Comparison of ENCODE assay signal across 8 mouse cellular contexts in genomic region chr5:74530785-74531184, GRCm38 (mm10). TPM values are rescaled to one million over a fixed set of nuclear protein-coding genes. Genes with fewer than 3 reads are reported as not detected.
A peak's percentile ranks its signal among the peaks of the same experiment; 100 is the strongest.
DNase-seq lines count a peak whose midpoint lies in the region; ATAC-seq and TF ChIP-seq lines count a peak whose summit lies in the region.

No protein-coding gene starts in this region.

- TF ChIP-seq POLR2A in bone marrow macrophage, adult 2 months (IDR thresholded peaks at IDR 0.05; ENCODE audit: borderline replicate concordance, low read depth, low read length), result no peak

- no peaks in the 10 kb centered on the region for H3K36me3 ChIP-seq in kidney, embryonic 15.5 days
- no peaks in the 10 kb centered on the region for H3K36me3 ChIP-seq in hindbrain, embryonic 14.5 days (replicated peaks; ENCODE audit: control insufficient read depth, insufficient read depth)
- no peaks in the 10 kb centered on the region for H3K36me3 ChIP-seq in midbrain, embryonic 15.5 days (replicated peaks)

- H3K4me3 ChIP-seq in kidney, embryonic 15.5 days (replicated peaks), result peak overlapping the region; percentile 74
- peak overlapping the region; percentile 95 for H3K4me3 ChIP-seq in bone marrow macrophage, adult 2 months (ENCODE audit: insufficient read depth, low read length)
- peak overlapping the region; percentile 95 for H3K4me3 ChIP-seq in hindbrain, embryonic 14.5 days (replicated peaks; ENCODE audit: low read length)
- peak overlapping the region; percentile 95 for H3K4me3 ChIP-seq in midbrain, embryonic 15.5 days

- peak overlapping the region; percentile 63 for H3K9ac ChIP-seq in kidney, embryonic 15.5 days
- peak overlapping the region; percentile 72 for H3K9ac ChIP-seq in hindbrain, embryonic 14.5 days
- peak overlapping the region; percentile 64 for H3K9ac ChIP-seq in midbrain, embryonic 15.5 days

- no peak for DNase-seq in kidney, adult 11 months
- no peak for DNase-seq in hindbrain, embryonic 14.5 days (ENCODE audit: low spot score)
- no peak for DNase-seq in ovary, postnatal 36 days (ENCODE audit: low spot score)
- no peak for DNase-seq in cerebellum, postnatal 4 days (ENCODE audit: low spot score in 2 of 2)
- no peak for DNase-seq in layer of hippocampus, postnatal 14 days (ENCODE audit: low spot score in 2 of 2)

- 21% methylated on average over 16 of the region's 16 CpGs for WGBS in kidney, embryonic 15.5 days
- 27% methylated on average over 16 of the region's 16 CpGs for WGBS in hindbrain, embryonic 14.5 days
- WGBS in midbrain, embryonic 15.5 days, result 22% methylated on average over 16 of the region's 16 CpGs

- TF ChIP-seq CTCF in bone marrow macrophage, adult 2 months (IDR thresholded peaks at IDR 0.05; ENCODE audit: low read depth, low read length), result no peak

- H3K27me3 ChIP-seq in kidney, embryonic 15.5 days, result no peaks in the 10 kb centered on the region
- H3K27me3 ChIP-seq in hindbrain, embryonic 14.5 days (ENCODE audit: control insufficient read depth, insufficient read depth, low read length), result no peaks in the 10 kb centered on the region
- no peaks in the 10 kb centered on the region for H3K27me3 ChIP-seq in midbrain, embryonic 15.5 days (replicated peaks)

- peaks cover 16% of the 10 kb centered on the region for H3K4me1 ChIP-seq in kidney, embryonic 15.5 days
- peaks cover 17% of the 10 kb centered on the region for H3K4me1 ChIP-seq in bone marrow macrophage, adult 2 months (ENCODE audit: control insufficient read depth, insufficient read depth, low read length)
- peaks cover 13% of the 10 kb centered on the region for H3K4me1 ChIP-seq in hindbrain, embryonic 14.5 days (replicated peaks; ENCODE audit: control insufficient read depth, insufficient read depth, low read length)
- peaks cover 42% of the 10 kb centered on the region for H3K4me1 ChIP-seq in midbrain, embryonic 15.5 days

- no peak overlapping the region for H3K27ac ChIP-seq in kidney, embryonic 15.5 days
- H3K27ac ChIP-seq in bone marrow macrophage, adult 2 months (ENCODE audit: insufficient read depth, low read depth, low read length), result no peak overlapping the region
- no peak overlapping the region for H3K27ac ChIP-seq in hindbrain, embryonic 14.5 days
- H3K27ac ChIP-seq in midbrain, embryonic 15.5 days, result no peak overlapping the region

- ATAC-seq in kidney, embryonic 15.5 days (replicated peaks; ENCODE audit: low FRiP score), result no peak
- no peak for ATAC-seq in hindbrain, embryonic 14.5 days (ENCODE audit: low FRiP score)
- no peak for ATAC-seq in midbrain, embryonic 15.5 days (replicated peaks)

- H3K4me2 ChIP-seq in kidney, embryonic 15.5 days, result peak overlapping the region; percentile 92
- H3K4me2 ChIP-seq in hindbrain, embryonic 14.5 days (replicated peaks), result peak overlapping the region; percentile 99
- peak overlapping the region; percentile 95 for H3K4me2 ChIP-seq in midbrain, embryonic 15.5 days

- no peaks in the 10 kb centered on the region for H3K9me3 ChIP-seq in kidney, embryonic 15.5 days (replicated peaks)
- no peaks in the 10 kb centered on the region for H3K9me3 ChIP-seq in hindbrain, embryonic 14.5 days (ENCODE audit: control insufficient read depth, low read length)
- no peaks in the 10 kb centered on the region for H3K9me3 ChIP-seq in midbrain, embryonic 15.5 days

RNA-seq across cellular contexts. Expression of gene Scfd2, which starts 0.8 kb away (rescaled TPM):
- polyA plus RNA-seq in kidney, embryonic 15.5 days (2015; fragmentation: Nextera tagmentation; extraction: Ambion mirVana), result 17.7 and 18.3 TPM in 2 replicates
- polyA plus RNA-seq in bone marrow macrophage, adult 2 months (2012; ENCODE audit: insufficient read depth, insufficient read length, missing spikeins), result 10.3 and 10.5 TPM in 2 replicates
- polyA plus RNA-seq in hindbrain, embryonic 14.5 days (2014; fragmentation: Nextera tagmentation; extraction: Ambion mirVana), result 18.8 and 19.4 TPM in 2 replicates
- polyA plus RNA-seq in midbrain, embryonic 15.5 days (2015; fragmentation: Nextera tagmentation; extraction: Ambion mirVana), result 17.3 and 20.0 TPM in 2 replicates
- total RNA-seq in layer of hippocampus, postnatal 14 days (2021), result 10 to 100 TPM; 27.1 to 29.9 TPM

RNA-seq across cellular contexts. Expression of gene Fip1l1, which starts 4.5 kb away (rescaled TPM):
- polyA plus RNA-seq in kidney, embryonic 15.5 days (2015; fragmentation: Nextera tagmentation; extraction: Ambion mirVana), result 100 and 104 TPM in 2 replicates
- 58.5 and 63.2 TPM in 2 replicates for polyA plus RNA-seq in bone marrow macrophage, adult 2 months (2012; ENCODE audit: insufficient read depth, insufficient read length, missing spikeins)
- polyA plus RNA-seq in hindbrain, embryonic 14.5 days (2014; fragmentation: Nextera tagmentation; extraction: Ambion mirVana), result 68.7 and 72.0 TPM in 2 replicates
- 70.5 and 78.0 TPM in 2 replicates for polyA plus RNA-seq in midbrain, embryonic 15.5 days (2015; fragmentation: Nextera tagmentation; extraction: Ambion mirVana)
- total RNA-seq in layer of hippocampus, postnatal 14 days (2021), result 10 to 100 TPM; 64.9 to 66.1 TPM
